Mouse (Mus musculus): ENCODE results near the gene Armcx1. TPM values are rescaled to one million over a fixed set of nuclear protein-coding genes. Genes with fewer than 3 reads are reported as not detected.
"Not testable (repeated sequence)": the region's sequence is repeated elsewhere in the genome, so short reads cannot be mapped to it uniquely, and the experiment has no call there.

The Armcx1 gene
- polyA plus RNA-seq (2015; fragmentation: Nextera tagmentation; extraction: Ambion mirVana), result 85.2 and 89.1 TPM in 2 replicates

DNA sequence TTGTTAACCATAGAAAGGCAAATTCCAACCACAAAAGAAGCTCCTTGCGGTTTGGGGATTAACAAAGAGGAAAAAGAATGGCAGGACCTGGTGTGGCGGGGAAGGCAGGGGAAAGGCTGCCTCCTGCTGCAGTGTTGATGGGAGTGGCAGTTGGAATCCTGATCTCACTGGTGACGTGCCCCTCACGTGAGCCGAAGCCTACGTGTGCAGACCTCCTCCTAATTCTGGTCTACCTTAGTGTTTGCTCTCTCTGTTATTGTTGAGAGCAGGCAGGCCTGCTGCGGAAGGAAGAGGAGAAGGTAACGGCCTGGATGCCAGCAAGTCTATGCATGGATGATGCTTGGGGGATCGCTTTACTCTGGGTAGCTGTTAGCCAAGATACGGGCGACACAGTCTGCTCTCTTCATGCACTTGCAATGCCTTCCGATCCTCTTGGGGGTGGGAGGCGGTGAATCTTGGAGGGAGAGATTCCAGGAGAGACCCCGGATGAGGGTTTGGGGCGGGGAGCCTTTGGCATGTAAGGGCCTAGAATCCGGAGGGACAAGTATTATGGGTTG is at the start of gene Armcx1:
Armcx1 (plus strand) TSS at position 212 of the 557 bp plus-strand sequence.
- no peaks in the 10 kb centered on the region for H3K4me1 ChIP-seq
- H3K4me3 ChIP-seq, result peak within 1 kb of the TSS; percentile 55
- 18% methylated on average over 16 of the region's 16 CpGs for WGBS
- H3K27ac ChIP-seq, result peak within 1 kb of the TSS; percentile 94
- no peaks in the 10 kb centered on the region for H3K9me3 ChIP-seq
- no peaks in the 10 kb centered on the region for H3K27me3 ChIP-seq (replicated peaks)
- peak within 1 kb of the TSS; percentile 50 for H3K4me2 ChIP-seq
- H3K9ac ChIP-seq, result peak within 1 kb of the TSS; percentile 74
- peak; percentile 98 for ATAC-seq (replicated peaks)
- no peaks in the 10 kb centered on the region for H3K36me3 ChIP-seq (replicated peaks)

DNA sequence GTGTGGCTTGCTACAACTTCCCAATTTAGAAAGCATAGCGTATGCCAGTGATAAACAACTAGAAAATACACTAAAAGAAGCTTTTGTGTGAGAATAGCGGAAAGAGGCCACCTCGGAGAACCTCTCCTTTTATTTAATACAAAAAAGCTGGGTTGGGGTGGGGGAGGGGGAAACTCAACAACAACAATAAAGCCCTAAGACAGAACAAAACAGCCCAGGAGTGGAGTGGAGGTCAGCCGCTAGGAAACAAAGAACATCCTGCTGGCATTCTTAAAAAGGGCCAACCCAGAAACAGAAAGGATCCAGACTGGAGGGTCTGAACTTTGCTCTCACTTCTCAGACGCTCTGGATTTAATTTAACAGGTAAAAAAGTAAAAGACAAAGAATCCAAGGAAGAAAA is 42.7 kb upstream of the Armcx1 start:
- WGBS, result 19% methylated on average over 5 of the region's 5 CpGs
- Histone ChIP-seq H3K9ac (no peak overlapping the region), H3K4me1 (no peaks in the 10 kb centered on the region), H3K4me2 (no peak overlapping the region), H3K9me3 (no peaks in the 10 kb centered on the region), H3K36me3 (replicated peaks) (no peaks in the 10 kb centered on the region), H3K27ac (0 out of 2 replicates have a peak overlapping the region, but pooled peaks have one; percentile 25), H3K4me3 (no peak overlapping the region), H3K27me3 (replicated peaks) (no peaks in the 10 kb centered on the region)
- ATAC-seq (replicated peaks), result no peak

DNA sequence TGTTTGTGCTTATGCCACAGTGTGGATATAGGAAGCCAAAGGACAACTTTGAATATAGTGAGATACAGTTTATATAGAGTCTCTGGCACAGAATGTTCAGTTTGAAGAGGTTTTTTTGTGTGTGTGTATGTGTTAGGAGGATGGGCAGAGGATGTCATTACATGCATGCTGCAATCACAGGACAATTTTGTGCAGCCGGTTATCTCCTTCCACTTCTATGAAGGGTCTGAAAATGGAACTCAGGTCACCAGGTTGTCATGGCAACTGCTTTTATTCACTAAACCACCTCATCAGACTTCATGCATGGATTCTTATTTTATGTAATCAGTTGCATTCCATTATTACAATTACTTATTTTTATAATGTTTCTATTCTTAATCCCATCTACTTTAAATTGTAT is 41.8 kb upstream of the Armcx1 start:
- Histone ChIP-seq H3K27ac (no peak overlapping the region), H3K9me3 (no peaks in the 10 kb centered on the region), H3K27me3 (replicated peaks) (no peaks in the 10 kb centered on the region), H3K4me3 (no peak overlapping the region), H3K36me3 (replicated peaks) (no peaks in the 10 kb centered on the region), H3K4me2 (no peak overlapping the region), H3K9ac (no peak overlapping the region), H3K4me1 (no peaks in the 10 kb centered on the region)
- peak; percentile 79 for ATAC-seq (replicated peaks)
- WGBS, result 39% methylated on average over 1 of the region's 1 CpGs

- Histone ChIP-seq H3K4me1 (peaks cover 4% of the 10 kb centered on the region; the same call in 1 of the 2 replicates), H3K4me3 (peak overlapping the region; percentile 26), H3K36me3 (replicated peaks) (0 out of 2 replicates have a peak, but pooled peaks cover 7% of the 10 kb centered on the region), H3K27me3 (replicated peaks) (no peaks in the 10 kb centered on the region), H3K9me3 (no peaks in the 10 kb centered on the region), H3K9ac (no peak overlapping the region), H3K4me2 (peak overlapping the region; percentile 60), H3K27ac (peak overlapping the region; percentile 93)
- no peak for ATAC-seq (replicated peaks)
- 46% methylated on average over 5 of the region's 5 CpGs for WGBS
These were observed 32.8 kb upstream of the Armcx1 start for GRCm38 (mm10) chrX:134684936-134685335.

- H3K4me2 ChIP-seq, result peak within 1 kb of the TSS; percentile 60
These were observed 31.5 kb upstream of the Armcx1 start, which contains the start of gene Armcx4 for GRCm38 (mm10) chrX:134686267-134686666. Gene Armcx4, plus strand, starts transcription at chrX:134686519.

GRCm38 (mm10) chrX:134686739-134687171 is 31.0 kb upstream of the Armcx1 start:
- peaks cover 8% of the 10 kb centered on the region; the same call in 1 of the 2 replicates for H3K4me1 ChIP-seq
- peak overlapping the region; percentile 57 for H3K4me3 ChIP-seq
- no peaks in the 10 kb centered on the region for H3K9me3 ChIP-seq
- H3K36me3 ChIP-seq (replicated peaks), result 0 out of 2 replicates have a peak, but pooled peaks cover 16% of the 10 kb centered on the region
- no peaks in the 10 kb centered on the region for H3K27me3 ChIP-seq (replicated peaks)
- H3K9ac ChIP-seq, result peak overlapping the region; percentile 64
- WGBS, result 19% methylated on average over 16 of the region's 16 CpGs
- no peak; the same call in none of the 2 replicates for ATAC-seq (replicated peaks)
- peak overlapping the region; percentile 60 for H3K4me2 ChIP-seq
- H3K27ac ChIP-seq, result peak overlapping the region; percentile 93

More at GRCm38 (mm10) chrX:134686267-134686666, 31.5 kb upstream of the Armcx1 start, which contains the start of gene Armcx4:
- H3K9ac ChIP-seq, result peak within 1 kb of the TSS; percentile 64
- H3K9me3 ChIP-seq, result no peaks in the 10 kb centered on the region
- WGBS, result 26% methylated on average over 25 of the region's 33 CpGs
- no peaks in the 10 kb centered on the region for H3K27me3 ChIP-seq (replicated peaks)
- peak within 1 kb of the TSS; percentile 93 for H3K27ac ChIP-seq
- peak; percentile 98 for ATAC-seq (replicated peaks)
- H3K4me3 ChIP-seq, result peak within 1 kb of the TSS; percentile 57
- 0 out of 2 replicates have a peak, but pooled peaks cover 16% of the 10 kb centered on the region for H3K36me3 ChIP-seq (replicated peaks)
- H3K4me1 ChIP-seq, result peaks cover 4% of the 10 kb centered on the region; the same call in 1 of the 2 replicates

DNA sequence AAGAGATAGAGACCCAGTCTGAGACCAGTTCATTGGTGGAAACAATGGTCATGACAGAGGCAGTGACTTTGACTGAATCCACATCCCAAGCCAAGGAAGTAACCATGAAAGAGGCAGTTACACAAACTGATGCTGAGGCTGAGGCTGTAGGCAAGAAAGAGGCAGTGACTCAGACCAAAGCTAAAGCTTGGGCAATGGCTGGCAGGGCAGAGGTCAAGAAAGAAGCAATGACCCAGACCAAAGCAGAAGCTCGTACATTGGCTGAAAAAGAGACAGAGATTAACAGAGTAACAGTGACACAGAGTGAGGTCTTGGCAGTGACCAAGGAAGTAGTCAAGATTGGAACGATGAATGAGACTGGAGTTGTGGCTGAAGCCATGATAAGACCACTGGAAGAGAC is 28.1 kb upstream of the Armcx1 start:
- H3K9ac ChIP-seq, result no peak overlapping the region
- 76% methylated on average over 2 of the region's 2 CpGs for WGBS
- peaks cover 15% of the 10 kb centered on the region; the same call in 1 of the 2 replicates for H3K4me1 ChIP-seq
- H3K27ac ChIP-seq, result no peak overlapping the region
- no peaks in the 10 kb centered on the region for H3K27me3 ChIP-seq (replicated peaks)
- H3K9me3 ChIP-seq, result no peaks in the 10 kb centered on the region
- no peak for ATAC-seq (replicated peaks)
- no peak overlapping the region for H3K4me3 ChIP-seq
- H3K4me2 ChIP-seq, result no peak overlapping the region
- 0 out of 2 replicates have a peak, but pooled peaks cover 16% of the 10 kb centered on the region for H3K36me3 ChIP-seq (replicated peaks)

GRCm38 (mm10) chrX:134690871-134691539 is 26.8 kb upstream of the Armcx1 start:
- ATAC-seq (replicated peaks), result no peak
- peaks cover 15% of the 10 kb centered on the region; the same call in 1 of the 2 replicates for H3K4me1 ChIP-seq
- WGBS, result 91% methylated on average over 10 of the region's 10 CpGs
- no peak overlapping the region for H3K4me3 ChIP-seq
- H3K9ac ChIP-seq, result no peak overlapping the region
- H3K4me2 ChIP-seq, result no peak overlapping the region
- no peaks in the 10 kb centered on the region for H3K27me3 ChIP-seq (replicated peaks)
- no peak overlapping the region for H3K27ac ChIP-seq
- no peaks in the 10 kb centered on the region for H3K9me3 ChIP-seq
- 0 out of 2 replicates have a peak, but pooled peaks cover 16% of the 10 kb centered on the region for H3K36me3 ChIP-seq (replicated peaks)

DNA sequence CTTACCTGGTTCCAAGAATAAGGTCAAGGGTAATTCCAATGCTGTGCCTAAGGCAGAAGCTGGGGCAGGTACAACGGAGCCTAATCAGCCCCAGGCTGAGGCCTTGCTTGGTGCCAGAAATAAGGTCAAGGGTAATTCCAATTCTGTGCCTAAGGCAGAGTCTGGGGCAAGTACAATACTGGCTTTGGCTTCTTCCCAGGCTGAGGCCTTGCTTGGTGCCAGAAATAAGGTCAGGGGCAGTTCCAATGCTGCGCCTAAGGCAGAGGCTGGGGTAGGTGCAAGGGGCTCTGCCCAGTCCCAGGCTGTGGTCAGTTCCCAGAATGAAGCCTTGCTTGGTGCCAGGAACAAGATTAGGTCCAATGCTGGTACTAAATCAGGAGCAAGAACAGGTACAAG is 26.2 kb upstream of the Armcx1 start:
- no peaks in the 10 kb centered on the region for H3K9me3 ChIP-seq
- H3K4me1 ChIP-seq, result peaks cover 15% of the 10 kb centered on the region; the same call in 1 of the 2 replicates
- no peaks in the 10 kb centered on the region for H3K27me3 ChIP-seq (replicated peaks)
- 85% methylated on average over 2 of the region's 2 CpGs for WGBS
- no peak for ATAC-seq (replicated peaks)
- H3K27ac ChIP-seq, result no peak overlapping the region
- no peak overlapping the region for H3K4me2 ChIP-seq
- H3K9ac ChIP-seq, result no peak overlapping the region
- H3K36me3 ChIP-seq (replicated peaks), result 0 out of 2 replicates have a peak, but pooled peaks cover 16% of the 10 kb centered on the region
- no peak overlapping the region for H3K4me3 ChIP-seq

DNA sequence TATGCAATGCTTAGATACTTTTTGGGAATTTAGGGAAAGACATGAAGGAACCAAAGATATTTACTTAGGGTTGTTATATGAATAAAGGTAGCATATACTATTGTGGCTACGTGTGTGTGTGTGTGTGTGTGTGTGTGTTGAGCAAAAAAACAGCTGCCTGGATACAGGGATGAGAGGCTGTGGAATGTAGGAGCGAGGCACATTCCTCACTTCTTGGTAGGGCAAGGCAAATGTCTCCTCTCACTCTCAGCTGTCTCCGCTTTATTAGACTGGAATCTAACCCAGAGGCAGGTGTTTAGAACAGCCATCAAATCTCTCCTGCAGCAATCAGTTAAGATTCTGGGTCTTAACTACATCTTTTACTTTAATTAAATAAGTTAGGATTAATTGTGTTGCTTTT is 900 bp upstream of the Armcx1 start:
- H3K9ac ChIP-seq, result no peak overlapping the region
- peak overlapping the region; percentile 55; the same call in 1 of the 2 replicates for H3K27ac ChIP-seq
- no peaks in the 10 kb centered on the region for H3K4me1 ChIP-seq
- ATAC-seq (replicated peaks), result no peak
- no peak overlapping the region; the same call in 1 of the 2 replicates for H3K4me2 ChIP-seq
- no peak overlapping the region for H3K4me3 ChIP-seq
- no peaks in the 10 kb centered on the region for H3K27me3 ChIP-seq (replicated peaks)
- WGBS, result 25% methylated on average over 3 of the region's 3 CpGs
- no peaks in the 10 kb centered on the region for H3K36me3 ChIP-seq (replicated peaks)
- no peaks in the 10 kb centered on the region for H3K9me3 ChIP-seq

GRCm38 (mm10) chrX:134718524-134718923 is 761 bp downstream of the Armcx1 start:
- Histone ChIP-seq H3K4me3 (peak overlapping the region; percentile 55), H3K9me3 (no peaks in the 10 kb centered on the region), H3K27me3 (replicated peaks) (no peaks in the 10 kb centered on the region), H3K4me1 (no peaks in the 10 kb centered on the region), H3K9ac (peak overlapping the region; percentile 74), H3K36me3 (replicated peaks) (no peaks in the 10 kb centered on the region), H3K27ac (peak overlapping the region; percentile 94), H3K4me2 (peak overlapping the region; percentile 50)
- WGBS, result 32% methylated on average over 14 of the region's 14 CpGs
- peak; percentile 88 for ATAC-seq (replicated peaks)

GRCm38 (mm10) chrX:134723762-134724161 is 6.0 kb downstream of the Armcx1 start:
- not testable (repeated sequence) for H3K4me3 ChIP-seq; H3K27me3 ChIP-seq (replicated peaks); H3K4me1 ChIP-seq; ATAC-seq (replicated peaks); H3K9ac ChIP-seq; H3K36me3 ChIP-seq (replicated peaks); H3K27ac ChIP-seq; H3K4me2 ChIP-seq; H3K9me3 ChIP-seq
- 21% methylated on average over 2 of the region's 2 CpGs for WGBS

Measured in midbrain, embryonic 15.5 days (tissue).